15 mouse cellular contexts compared by ENCODE assay signal in the genomic region with DNA sequence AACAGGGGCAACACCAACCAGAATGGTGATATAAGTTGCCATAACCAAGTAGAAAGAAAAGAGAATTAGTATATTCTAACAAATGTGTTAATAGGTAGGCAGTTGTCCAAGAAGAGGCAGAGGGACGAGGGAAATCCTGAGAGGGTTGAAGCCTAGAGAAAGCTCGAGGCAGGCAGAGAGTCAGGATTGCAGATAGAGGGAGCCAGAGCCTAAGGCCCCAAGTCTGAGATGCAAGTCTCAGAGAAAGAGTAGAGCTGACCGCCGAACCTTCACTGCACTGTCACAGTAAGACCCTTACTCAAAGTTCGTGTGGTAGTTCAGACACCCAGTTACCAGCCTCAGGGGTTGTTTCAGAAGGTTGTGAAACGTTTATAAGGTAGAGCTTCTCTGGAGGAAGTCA.
DNase-seq lines count a peak whose midpoint lies in the region; ATAC-seq and TF ChIP-seq lines count a peak whose summit lies in the region.
"Had no signal": no experiment of that assay in that cellular context is flagged by ENCODE, and none has a peak within 500 bp of the region (broad histone marks: within the 10 kb centered on the region; RNA-seq: fewer than 3 reads in every experiment).

No protein-coding gene starts in this region.

- no peak overlapping the region for H3K4me2 ChIP-seq in hindbrain, embryonic 11.5 days (replicated peaks; ENCODE audit: low read depth, low read length)
- H3K4me2 ChIP-seq in hindbrain, embryonic 16.5 days (ENCODE audit: low read length) = no peak overlapping the region
- H3K4me2 ChIP-seq in midbrain, embryonic 14.5 days (ENCODE audit: low read length) = no peak overlapping the region
- H3K4me2 ChIP-seq in midbrain, embryonic 11.5 days = no peak overlapping the region
- H3K4me2 ChIP-seq: embryonic facial prominence, embryonic 13.5 days; liver, embryonic 13.5 days had no signal

- no peak for ATAC-seq in hindbrain, embryonic 11.5 days (ENCODE audit: low FRiP score)
- ATAC-seq in hindbrain, embryonic 16.5 days = no peak
- ATAC-seq in midbrain, embryonic 14.5 days (ENCODE audit: low FRiP score, low TSS enrichment) = no peak
- ATAC-seq in midbrain, embryonic 11.5 days (ENCODE audit: low FRiP score) = no peak

- peak; percentile 41 to 47 for DNase-seq in cerebellum, postnatal 10 days
- DNase-seq in cerebellum, adult 11 months = no peak
- DNase-seq in hindbrain, embryonic 11.5 days (ENCODE audit: low spot score) = peak; percentile 13
- DNase-seq in midbrain, embryonic 14.5 days = peak; percentile 37
- no peak for DNase-seq in midbrain, embryonic 11.5 days (ENCODE audit: low spot score, missing footprints)
- no peak for DNase-seq in ovary, postnatal 36 days (ENCODE audit: low spot score)
- DNase-seq: adrenal gland, postnatal 14 days; heart, postnatal 4 days; kidney, adult 2 months; liver, embryonic 13.5 days; lung, postnatal 4 days; thymus, adult 2 months had no signal

- no peaks in the 10 kb centered on the region for H3K4me1 ChIP-seq in hindbrain, embryonic 11.5 days (replicated peaks; ENCODE audit: control insufficient read depth, insufficient read depth, low read length)
- no peaks in the 10 kb centered on the region; the same call in 1 of the 2 replicates for H3K4me1 ChIP-seq in hindbrain, embryonic 16.5 days (ENCODE audit: control insufficient read depth, insufficient read depth, low read depth, low read length)
- H3K4me1 ChIP-seq in midbrain, embryonic 14.5 days (ENCODE audit: control insufficient read depth, insufficient read depth, low read length) = no peaks in the 10 kb centered on the region
- no peaks in the 10 kb centered on the region for H3K4me1 ChIP-seq in midbrain, embryonic 11.5 days (ENCODE audit: control insufficient read depth, insufficient read depth, low read length)
- H3K4me1 ChIP-seq in small intestine, adult 2 months (ENCODE audit: control insufficient read depth, insufficient read depth, insufficient read length, low read length) = no peaks in the 10 kb centered on the region
- H3K4me1 ChIP-seq: embryonic facial prominence, embryonic 13.5 days; liver, embryonic 13.5 days had no signal

- no peaks in the 10 kb centered on the region for H3K9me3 ChIP-seq in hindbrain, embryonic 11.5 days (ENCODE audit: control insufficient read depth, low read length)
- H3K9me3 ChIP-seq in hindbrain, embryonic 16.5 days (ENCODE audit: control insufficient read depth, low read length) = no peaks in the 10 kb centered on the region
- H3K9me3 ChIP-seq in midbrain, embryonic 14.5 days (ENCODE audit: control insufficient read depth, low read length) = no peaks in the 10 kb centered on the region
- H3K9me3 ChIP-seq in midbrain, embryonic 11.5 days (ENCODE audit: control insufficient read depth, low read length) = no peaks in the 10 kb centered on the region
- H3K9me3 ChIP-seq: embryonic facial prominence, embryonic 13.5 days; liver, embryonic 13.5 days had no signal

- 57% methylated on average over 6 of the region's 6 CpGs for WGBS in hindbrain, embryonic 11.5 days
- 50% methylated on average over 6 of the region's 6 CpGs for WGBS in hindbrain, embryonic 16.5 days
- WGBS in midbrain, embryonic 14.5 days = 55% methylated on average over 6 of the region's 6 CpGs
- 58% methylated on average over 6 of the region's 6 CpGs for WGBS in midbrain, embryonic 11.5 days
- 45% methylated on average over 6 of the region's 6 CpGs for WGBS in small intestine, adult 2 months

- no peak for TF ChIP-seq POLR2A in small intestine, adult 2 months (IDR thresholded peaks at IDR 0.05; ENCODE audit: low read depth, low read length)

- no peak overlapping the region for H3K4me3 ChIP-seq in hindbrain, embryonic 11.5 days (ENCODE audit: low read depth, low read length)
- no peak overlapping the region for H3K4me3 ChIP-seq in hindbrain, embryonic 16.5 days (ENCODE audit: low read length)
- H3K4me3 ChIP-seq in midbrain, embryonic 14.5 days (replicated peaks; ENCODE audit: low read depth, low read length) = no peak overlapping the region
- no peak overlapping the region for H3K4me3 ChIP-seq in midbrain, embryonic 11.5 days (ENCODE audit: low read depth, low read length)
- no peak overlapping the region for H3K4me3 ChIP-seq in small intestine, adult 2 months (ENCODE audit: low read depth, low read length)
- H3K4me3 ChIP-seq: embryonic facial prominence, embryonic 13.5 days; liver, embryonic 13.5 days had no signal

- TF ChIP-seq CTCF in small intestine, adult 2 months (IDR thresholded peaks at IDR 0.05; ENCODE audit: extremely low read depth, insufficient read length, insufficient replicate concordance, low read depth, low read length) = 0 out of 2 replicates have a peak, but pooled peaks have one; percentile 7

- no peaks in the 10 kb centered on the region for H3K36me3 ChIP-seq in hindbrain, embryonic 11.5 days (ENCODE audit: control insufficient read depth, insufficient read depth, low read length)
- H3K36me3 ChIP-seq in hindbrain, embryonic 16.5 days (ENCODE audit: control insufficient read depth, insufficient read depth, low read length) = no peaks in the 10 kb centered on the region
- H3K36me3 ChIP-seq in midbrain, embryonic 14.5 days (ENCODE audit: control insufficient read depth, insufficient read depth, low read length) = peaks cover 14% of the 10 kb centered on the region; the same call in 1 of the 2 replicates
- H3K36me3 ChIP-seq in midbrain, embryonic 11.5 days (ENCODE audit: control insufficient read depth, insufficient read depth, low read length) = no peaks in the 10 kb centered on the region
- no peaks in the 10 kb centered on the region for H3K36me3 ChIP-seq in small intestine, adult 2 months (ENCODE audit: control insufficient read depth, insufficient read depth, low read length)
- H3K36me3 ChIP-seq: embryonic facial prominence, embryonic 13.5 days; liver, embryonic 13.5 days had no signal

- no peak overlapping the region for H3K9ac ChIP-seq in hindbrain, embryonic 11.5 days (ENCODE audit: low read depth, low read length)
- no peak overlapping the region for H3K9ac ChIP-seq in hindbrain, embryonic 16.5 days (ENCODE audit: low read depth, low read length)
- no peak overlapping the region for H3K9ac ChIP-seq in midbrain, embryonic 14.5 days (replicated peaks; ENCODE audit: low read length)
- H3K9ac ChIP-seq in midbrain, embryonic 11.5 days (ENCODE audit: low read length) = no peak overlapping the region
- H3K9ac ChIP-seq: embryonic facial prominence, embryonic 13.5 days; liver, embryonic 13.5 days had no signal

- no peaks in the 10 kb centered on the region for H3K27me3 ChIP-seq in hindbrain, embryonic 11.5 days (ENCODE audit: control insufficient read depth, insufficient read depth, low read length)
- no peaks in the 10 kb centered on the region for H3K27me3 ChIP-seq in hindbrain, embryonic 16.5 days (replicated peaks; ENCODE audit: control insufficient read depth, insufficient read depth, low read length)
- no peaks in the 10 kb centered on the region for H3K27me3 ChIP-seq in midbrain, embryonic 14.5 days (ENCODE audit: control insufficient read depth, insufficient read depth, low read length)
- H3K27me3 ChIP-seq in midbrain, embryonic 11.5 days (ENCODE audit: control insufficient read depth, insufficient read depth, low read length) = no peaks in the 10 kb centered on the region
- H3K27me3 ChIP-seq in small intestine, adult 2 months (ENCODE audit: control insufficient read depth, insufficient read depth, low read length) = no peaks in the 10 kb centered on the region
- H3K27me3 ChIP-seq: embryonic facial prominence, embryonic 13.5 days; liver, embryonic 13.5 days had no signal

- no peak overlapping the region for H3K27ac ChIP-seq in hindbrain, embryonic 11.5 days (ENCODE audit: low read depth, low read length)
- no peak overlapping the region for H3K27ac ChIP-seq in hindbrain, embryonic 16.5 days (ENCODE audit: low read depth, low read length)
- no peak overlapping the region for H3K27ac ChIP-seq in midbrain, embryonic 14.5 days (replicated peaks; ENCODE audit: low read depth, low read length)
- no peak overlapping the region for H3K27ac ChIP-seq in midbrain, embryonic 11.5 days (ENCODE audit: low read depth, low read length)
- H3K27ac ChIP-seq in small intestine, adult 2 months (ENCODE audit: insufficient read depth, low read depth, low read length) = no peak overlapping the region
- H3K27ac ChIP-seq: embryonic facial prominence, embryonic 13.5 days; liver, embryonic 13.5 days had no signal

Comparison
In these comparisons a context has a peak if more than half of its experiments do, and no peak if none do; other contexts are left out.
1. DNase-seq: peak in cerebellum, postnatal 10 days (2 of 2), hindbrain, embryonic 11.5 days (single experiment) and midbrain, embryonic 14.5 days (single experiment); none in cerebellum, adult 11 months (single experiment), midbrain, embryonic 11.5 days (single experiment) and ovary, postnatal 36 days (single experiment).